Mouse (Mus musculus) ES-E14 (cell line): ENCODE results near the gene Lingo4.

Experiments used
- CHD2 ChIP-seq: IDR thresholded peaks from 2 replicates; pipeline ENCODE4 v1.6.1; 2014; ENCODE audit warnings: mild to moderate bottlenecking, low read depth, low read length, inconsistent platforms
- MAFK ChIP-seq: IDR thresholded peaks from 2 replicates; pipeline ENCODE4 v1.6.1; 2014; ENCODE audit warnings: mild to moderate bottlenecking, low read depth, low read length, inconsistent platforms; ENCODE audit not compliant: insufficient read depth

DNA sequence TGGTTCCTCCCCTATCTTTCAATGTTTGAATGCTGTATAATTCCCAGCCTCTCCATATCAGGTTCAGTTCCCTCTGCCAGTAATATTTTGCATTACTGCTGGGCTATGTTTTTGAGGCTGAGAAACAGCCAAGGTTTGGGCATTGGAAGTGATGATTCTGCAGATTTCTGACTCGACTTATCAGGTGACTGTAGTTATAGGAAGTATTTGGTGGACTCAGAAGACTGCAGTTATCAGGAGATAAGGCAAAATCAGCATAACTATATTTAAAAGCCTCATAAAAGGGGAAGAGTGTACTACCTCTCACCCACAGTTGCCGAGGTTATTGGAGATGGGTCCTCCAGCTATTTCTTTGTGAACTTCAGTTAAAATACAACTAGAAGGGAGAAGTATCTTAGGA, 32.7 kb downstream of the Lingo4 start:
- TF ChIP-seq MAFK = no peak
- no peak for TF ChIP-seq CHD2
